Mouse (Mus musculus): ENCODE data around the gene 2900026A02Rik.

- TF ChIP-seq POLR2A (IDR thresholded peaks at IDR 0.05; ENCODE audit: borderline replicate concordance, low read depth, low read length): no peak
- no peak for TF ChIP-seq CTCF (IDR thresholded peaks at IDR 0.05; ENCODE audit: low read depth, low read length)
Measured at GRCm38 (mm10) chr5:113225686-113226435, 4.8 kb upstream of the 2900026A02Rik start.

Data from bone marrow macrophage, adult 2 months (primary cell).